Mouse (Mus musculus) limb, embryonic 11.5 days (tissue): Measurements from ENCODE around the gene Mettl26. TPM values are rescaled to one million over a fixed set of nuclear protein-coding genes. Genes with fewer than 3 reads are reported as not detected.
"Not testable (repeated sequence)": the region's sequence is repeated elsewhere in the genome, so short reads cannot be mapped to it uniquely, and the experiment has no call there.

Source experiments
- ATAC-seq: fragments of 200-750 bp; cut with Nextera tagmentation; 2 replicates; pipeline ENCODE4 v1.8.0; 2017; ENCODE audit warnings: low read depth; ENCODE audit not compliant: insufficient number of reproducible peaks, low FRiP score, low TSS enrichment
- DNase-seq: peaks from one replicate; pipeline ENCODE4 v3.0.0-alpha.2; 2015; ENCODE audit warnings: low spot score
- H3K27ac ChIP-seq: fragments of 300-500 bp; sonication (generic); replicated peaks from 2 replicates; pipeline ENCODE4 v1.5.1; 2014; ENCODE audit warnings: low read depth, mild to moderate bottlenecking, low read length
- H3K27me3 ChIP-seq: fragments of 300-500 bp; sonication (generic); 2 replicates; pipeline ENCODE4 v1.6.1; 2014; ENCODE audit warnings: mild to moderate bottlenecking, low read length, mixed read lengths; ENCODE audit not compliant: control insufficient read depth, insufficient read depth
- H3K36me3 ChIP-seq: fragments of 300-500 bp; sonication (generic); 2 replicates; pipeline ENCODE4 v1.6.1; 2014; ENCODE audit warnings: mild to moderate bottlenecking, low read length, moderate library complexity, mixed read lengths; ENCODE audit not compliant: control insufficient read depth, insufficient read depth
- H3K4me1 ChIP-seq: fragments of 300-500 bp; sonication (generic); 2 replicates; pipeline ENCODE4 v1.6.1; 2014; ENCODE audit warnings: low read length, mixed read lengths; ENCODE audit not compliant: control insufficient read depth, insufficient read depth
- H3K4me2 ChIP-seq: fragments of 300-500 bp; sonication (generic); 2 replicates; pipeline ENCODE4 v1.6.1; 2014; ENCODE audit warnings: low read depth, mild to moderate bottlenecking, moderate library complexity; ENCODE audit not compliant: severe bottlenecking
- H3K4me3 ChIP-seq: fragments of 300-500 bp; sonication (generic); 2 replicates; pipeline ENCODE4 v1.5.1; 2014; ENCODE audit warnings: low read depth, low read length
- H3K9ac ChIP-seq: fragments of 300-500 bp; sonication (generic); 2 replicates; pipeline ENCODE4 v1.6.1; 2014; ENCODE audit warnings: mild to moderate bottlenecking, low read length
- H3K9me3 ChIP-seq: fragments of 300-500 bp; sonication (generic); 2 replicates; pipeline ENCODE4 v1.6.1; 2016; ENCODE audit warnings: low read length; ENCODE audit not compliant: control insufficient read depth
- WGBS: fragments of 180-500 bp; shearing (Covaris S2); extraction: QIAGEN DNeasy Blood & Tissue Kit; methylation state at CpG from one replicate; pipeline ENCODE4 v1.1.7; 2014; 5-methylcytosine and 5-hydroxymethylcytosine counted together
- polyA plus RNA-seq: library from polyadenylated mRNA; unstranded; fragments of >200 nt; fragmentation: Nextera tagmentation; extraction: Ambion mirVana; gene quantifications from 2 replicates; pipeline ENCODE4 v1.2.1, GENCODE M21; 2014

The Mettl26 gene
- polyA plus RNA-seq, 1 experiment from 2014 or later: 60.9 TPM

GRCm38 (mm10) chr17:25869498-25869897 is 5.4 kb upstream of the Mettl26 start:
- DNase-seq: no peak
- H3K4me1 ChIP-seq: peaks cover 6% of the 10 kb centered on the region
- no peak overlapping the region for H3K9ac ChIP-seq
- H3K4me2 ChIP-seq: no peak overlapping the region
- 89% methylated on average over 8 of the region's 8 CpGs for WGBS
- H3K4me3 ChIP-seq: no peak overlapping the region
- no peaks in the 10 kb centered on the region for H3K36me3 ChIP-seq
- no peak overlapping the region for H3K27ac ChIP-seq
- no peak for ATAC-seq
- no peaks in the 10 kb centered on the region for H3K9me3 ChIP-seq
- no peaks in the 10 kb centered on the region for H3K27me3 ChIP-seq

- no peak overlapping the region for H3K27ac ChIP-seq
- H3K36me3 ChIP-seq: no peaks in the 10 kb centered on the region
- peaks cover 6% of the 10 kb centered on the region for H3K4me1 ChIP-seq
- no peaks in the 10 kb centered on the region for H3K27me3 ChIP-seq
- DNase-seq: no peak
- ATAC-seq: no peak
- H3K4me2 ChIP-seq: no peak overlapping the region
- no peaks in the 10 kb centered on the region for H3K9me3 ChIP-seq
- H3K4me3 ChIP-seq: no peak overlapping the region
- H3K9ac ChIP-seq: no peak overlapping the region
- 83% methylated on average over 2 of the region's 2 CpGs for WGBS
Observed at GRCm38 (mm10) chr17:25869954-25870353, 4.9 kb upstream of the Mettl26 start.

GRCm38 (mm10) chr17:25871566-25871965 is 3.3 kb upstream of the Mettl26 start:
- ATAC-seq, H3K36me3 ChIP-seq, H3K9me3 ChIP-seq, H3K4me2 ChIP-seq, DNase-seq, H3K4me3 ChIP-seq, H3K9ac ChIP-seq, H3K27ac ChIP-seq, H3K27me3 ChIP-seq: not testable (repeated sequence)
- peaks cover 14% of the 10 kb centered on the region for H3K4me1 ChIP-seq

- no peak overlapping the region for H3K4me3 ChIP-seq
- no peak overlapping the region for H3K9ac ChIP-seq
- H3K27me3 ChIP-seq: no peaks in the 10 kb centered on the region
- H3K27ac ChIP-seq: no peak overlapping the region
- H3K4me2 ChIP-seq: no peak overlapping the region
- no peaks in the 10 kb centered on the region for H3K9me3 ChIP-seq
- no peak for DNase-seq
- ATAC-seq: no peak
- 84% methylated on average over 3 of the region's 3 CpGs for WGBS
- 0 out of 2 replicates have a peak, but pooled peaks cover under 1% of the 10 kb centered on the region for H3K36me3 ChIP-seq
- peaks cover 14% of the 10 kb centered on the region for H3K4me1 ChIP-seq
Observed at GRCm38 (mm10) chr17:25872676-25873075, 2.2 kb upstream of the Mettl26 start.

- ATAC-seq: no peak
Observed at GRCm38 (mm10) chr17:25873405-25874147, 1.3 kb upstream of the Mettl26 start.

GRCm38 (mm10) chr17:25874148-25874720 is 640 bp upstream of the Mettl26 start:
- Histone ChIP-seq H3K9me3 (no peaks in the 10 kb centered on the region), H3K4me1 (peaks cover 11% of the 10 kb centered on the region), H3K4me2 (peak overlapping the region; percentile 43; the same call in 1 of the 2 replicates), H3K36me3 (0 out of 2 replicates have a peak, but pooled peaks cover 4% of the 10 kb centered on the region), H3K27me3 (no peaks in the 10 kb centered on the region), H3K27ac (0 out of 2 replicates have a peak overlapping the region, but pooled peaks have one; percentile 15), H3K4me3 (peak overlapping the region; percentile 76), H3K9ac (peak overlapping the region; percentile 41)
- 9% methylated on average over 14 of the region's 14 CpGs for WGBS
- DNase-seq (no peak), ATAC-seq (no peak)

More at GRCm38 (mm10) chr17:25873405-25874147, 1.3 kb upstream of the Mettl26 start:
- Histone ChIP-seq H3K9ac (no peak overlapping the region), H3K9me3 (no peaks in the 10 kb centered on the region), H3K4me3 (peak overlapping the region; percentile 76; the same call in 1 of the 2 replicates), H3K4me1 (peaks cover 11% of the 10 kb centered on the region), H3K36me3 (0 out of 2 replicates have a peak, but pooled peaks cover 4% of the 10 kb centered on the region), H3K27me3 (no peaks in the 10 kb centered on the region), H3K4me2 (peak overlapping the region; percentile 43; the same call in 1 of the 2 replicates), H3K27ac (no peak overlapping the region)
- WGBS: 80% methylated on average over 11 of the region's 11 CpGs
- DNase-seq: no peak

- Histone ChIP-seq H3K4me2 (peak overlapping the region; percentile 88), H3K9ac (peak overlapping the region; percentile 72), H3K9me3 (no peaks in the 10 kb centered on the region), H3K36me3 (0 out of 2 replicates have a peak, but pooled peaks cover 4% of the 10 kb centered on the region), H3K4me3 (peak overlapping the region; percentile 76), H3K4me1 (peaks cover 17% of the 10 kb centered on the region), H3K27me3 (no peaks in the 10 kb centered on the region), H3K27ac (peak overlapping the region; percentile 53)
- 1% methylated on average over 59 of the region's 59 CpGs for WGBS
- ATAC-seq: peak; percentile 86
- peak; percentile 91 for DNase-seq
Observed at GRCm38 (mm10) chr17:25875171-25876136, 580 bp downstream of the Mettl26 start.
